ENCODE assay signal across 12 mouse cellular contexts in the genomic region with DNA sequence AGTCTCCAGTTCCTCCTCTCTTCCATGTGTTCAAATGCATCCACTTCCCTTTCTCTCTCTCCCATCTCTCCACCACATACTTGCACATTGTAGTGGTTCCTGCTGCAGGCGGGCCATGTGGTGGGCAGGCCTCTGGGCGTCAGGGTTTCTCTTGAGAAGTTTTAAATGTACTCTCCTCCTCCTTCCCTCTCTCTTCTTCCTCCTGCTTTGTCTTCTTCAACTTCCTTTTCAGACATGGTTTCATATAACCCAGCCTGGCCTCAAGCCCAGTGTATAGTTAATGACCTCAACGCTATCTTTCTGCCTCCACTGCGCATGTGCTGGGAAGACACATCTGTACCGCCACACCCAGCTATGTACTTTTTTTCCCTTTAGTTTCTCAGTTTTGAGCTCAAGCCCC.
A peak's percentile ranks its signal among the peaks of the same experiment; 100 is the strongest.
DNase-seq lines count a peak whose midpoint lies in the region; ATAC-seq and TF ChIP-seq lines count a peak whose summit lies in the region.
"Had no signal": no experiment of that assay in that cellular context is flagged by ENCODE, and none has a peak within 500 bp of the region (broad histone marks: within the 10 kb centered on the region; RNA-seq: fewer than 3 reads in every experiment).

No protein-coding gene starts in this region.

- no peak overlapping the region for H3K4me3 ChIP-seq in limb, embryonic 14.5 days (replicated peaks; ENCODE audit: low read length)
- H3K4me3 ChIP-seq in limb, embryonic 10.5 days = no peak overlapping the region
- H3K4me3 ChIP-seq: hindbrain, embryonic 12.5 days had no signal

- no peak overlapping the region for H3K4me2 ChIP-seq in limb, embryonic 14.5 days (replicated peaks; ENCODE audit: low read depth, low read length, severe bottlenecking)
- H3K4me2 ChIP-seq: hindbrain, embryonic 12.5 days had no signal

- no peak overlapping the region for H3K27ac ChIP-seq in limb, embryonic 14.5 days (replicated peaks; ENCODE audit: low read depth, low read length)
- H3K27ac ChIP-seq in limb, embryonic 10.5 days = no peak overlapping the region
- H3K27ac ChIP-seq: hindbrain, embryonic 12.5 days had no signal

- no peaks in the 10 kb centered on the region for H3K4me1 ChIP-seq in limb, embryonic 14.5 days (ENCODE audit: control insufficient read depth, insufficient read depth, low read length)
- H3K4me1 ChIP-seq in limb, embryonic 10.5 days = 0 out of 2 replicates have a peak, but pooled peaks cover 4% of the 10 kb centered on the region
- H3K4me1 ChIP-seq: hindbrain, embryonic 12.5 days had no signal

- no peaks in the 10 kb centered on the region for H3K27me3 ChIP-seq in limb, embryonic 14.5 days (ENCODE audit: control insufficient read depth, insufficient read depth, low read length)
- H3K27me3 ChIP-seq in limb, embryonic 10.5 days (ENCODE audit: low read depth, poor library complexity, severe bottlenecking) = no peaks in the 10 kb centered on the region
- H3K27me3 ChIP-seq: hindbrain, embryonic 12.5 days had no signal

- no peak overlapping the region for H3K9ac ChIP-seq in limb, embryonic 14.5 days (ENCODE audit: low read depth, low read length, severe bottlenecking)
- H3K9ac ChIP-seq: hindbrain, embryonic 12.5 days had no signal

- H3K9me3 ChIP-seq in limb, embryonic 14.5 days (ENCODE audit: control insufficient read depth, low read length) = no peaks in the 10 kb centered on the region
- H3K9me3 ChIP-seq in limb, embryonic 10.5 days (replicated peaks) = no peaks in the 10 kb centered on the region
- H3K9me3 ChIP-seq: hindbrain, embryonic 12.5 days had no signal

- TF ChIP-seq POLR2A in limb, embryonic 14.5 days (IDR thresholded peaks at IDR 0.05; ENCODE audit: borderline replicate concordance, extremely low read depth, insufficient read depth, insufficient read length) = no peak

- no peaks in the 10 kb centered on the region for H3K36me3 ChIP-seq in limb, embryonic 14.5 days (ENCODE audit: control insufficient read depth, insufficient read depth, low read length)
- no peaks in the 10 kb centered on the region for H3K36me3 ChIP-seq in limb, embryonic 10.5 days
- H3K36me3 ChIP-seq: hindbrain, embryonic 12.5 days had no signal

- DNase-seq in limb, embryonic 14.5 days (ENCODE audit: low spot score) = peak; percentile 59
- DNase-seq in limb, embryonic 10.5 days (ENCODE audit: low spot score) = no peak
- DNase-seq in MEL-GATA-1-ER (ENCODE audit: extremely low read depth, low read depth) = peak; percentile 93
- peak; percentile 37 to 52 for DNase-seq in heart, adult 9 months (ENCODE audit: low spot score in 2 of 2)
- peak; percentile 33 to 42 for DNase-seq in lung, postnatal 4 days
- no peak for DNase-seq in cerebellum, adult 9-10 months
- DNase-seq in adrenal gland, adult 8-10 months = no peak
- DNase-seq: adrenal gland, postnatal 36 days; cerebellum, postnatal 36 days; kidney, postnatal 25 days had no signal

- 77% methylated on average over 5 of the region's 5 CpGs for WGBS in limb, embryonic 14.5 days
- 93% methylated on average over 5 of the region's 5 CpGs for WGBS in limb, embryonic 10.5 days

- no peak for ATAC-seq in limb, embryonic 14.5 days (ENCODE audit: low FRiP score, low read depth)
- ATAC-seq: forebrain, embryonic 16.5 days had no signal

Comparison
In these comparisons a context has a peak if more than half of its experiments do, and no peak if none do; other contexts are left out.
1. DNase-seq: peak in limb, embryonic 14.5 days (single experiment), MEL-GATA-1-ER (single experiment), heart, adult 9 months (2 of 2) and lung, postnatal 4 days (2 of 2); none in limb, embryonic 10.5 days (single experiment), cerebellum, adult 9-10 months (single experiment) and adrenal gland, adult 8-10 months (single experiment).